Mouse (Mus musculus) spleen, adult 12 weeks (tissue): Measurements from ENCODE around the gene Rtn2.

Experiments
- DNase-seq: peaks from one replicate; pipeline ENCODE4 v3.0.0; 2022; ENCODE audit warnings: low spot score

Gene Rtn2

GRCm38 (mm10) chr7:19344938-19345471 is 62.6 kb downstream of the Rtn2 start:
- DNase-seq = peak; percentile 91
